Mouse (Mus musculus) lung, adult 2 months (tissue): ENCODE measurements at regions not wholly inside any gene's neighbourhood (a gene's known extent, or its start where the extent isn't known, plus 50 kb on each side); places are given as distances from the start of the nearest gene placed in this dataset.

Experiments used
- DNase-seq: peaks from one replicate; pipeline ENCODE4 v3.0.0; 2022
- H3K4me1 ChIP-seq: fragments of 200-500 bp; 2 replicates; pipeline ENCODE4 v1.6.1; 2011; ENCODE audit warnings: low read length; ENCODE audit not compliant: control insufficient read depth, insufficient read depth
- H3K4me3 ChIP-seq: fragments of 200-500 bp; replicated peaks from 2 replicates; pipeline ENCODE3; 2011; ENCODE audit warnings: low read depth, mild to moderate bottlenecking, control low read depth, low read length; ENCODE audit errors: extremely low read depth
- CTCF ChIP-seq: fragments of 200-500 bp; IDR thresholded peaks from 2 replicates; pipeline ENCODE4 v1.5.1; 2011; ENCODE audit warnings: mild to moderate bottlenecking, low read length, control low read depth; ENCODE audit not compliant: insufficient read depth
- POLR2A ChIP-seq: fragments of 200-500 bp; IDR thresholded peaks from 2 replicates; pipeline ENCODE4 v1.6.1; 2011; ENCODE audit warnings: low read depth, mild to moderate bottlenecking, control low read depth, low read length, borderline replicate concordance; ENCODE audit errors: extremely low read depth
- WGBS: fragments of 180-500 bp; shearing (Covaris S2); methylation state at CpG from one replicate; pipeline ENCODE4 v1.1.7; 2018; 5-methylcytosine and 5-hydroxymethylcytosine counted together

- Histone ChIP-seq H3K4me1 (no peaks in the 10 kb centered on the region), H3K4me3 (no peak overlapping the region)
- TF ChIP-seq POLR2A (no peak), CTCF (no peak)
- 85% methylated on average over 1 of the region's 1 CpGs for WGBS
- DNase-seq = no peak
Measured at GRCm38 (mm10) chr14:46512118-46512517, 121.6 kb upstream of the Bmp4 start.

GRCm38 (mm10) chr14:46508871-46509270 is 118.4 kb upstream of the Bmp4 start:
- WGBS = 85% methylated on average over 5 of the region's 5 CpGs
- no peak overlapping the region for H3K4me3 ChIP-seq
- TF ChIP-seq POLR2A (no peak), CTCF (no peak)
- no peaks in the 10 kb centered on the region for H3K4me1 ChIP-seq
- DNase-seq = no peak

GRCm38 (mm10) chr14:46505266-46505665 is 114.8 kb upstream of the Bmp4 start:
- TF ChIP-seq CTCF (0 out of 2 replicates have a peak, but pooled peaks have one; percentile 15), POLR2A (no peak)
- Histone ChIP-seq H3K4me3 (no peak overlapping the region), H3K4me1 (no peaks in the 10 kb centered on the region)
- WGBS = 84% methylated on average over 3 of the region's 3 CpGs
- DNase-seq = no peak

- TF ChIP-seq POLR2A (no peak), CTCF (no peak)
- H3K4me3 ChIP-seq = no peak overlapping the region
- no peaks in the 10 kb centered on the region for H3K4me1 ChIP-seq
- WGBS = 33% methylated on average over 9 of the region's 9 CpGs
- DNase-seq = no peak
Measured at GRCm38 (mm10) chr14:46491601-46492000, 101.1 kb upstream of the Bmp4 start.

GRCm38 (mm10) chr14:46491182-46491581 is 100.7 kb upstream of the Bmp4 start:
- Histone ChIP-seq H3K4me3 (no peak overlapping the region), H3K4me1 (no peaks in the 10 kb centered on the region)
- no peak for DNase-seq
- 37% methylated on average over 2 of the region's 2 CpGs for WGBS
- TF ChIP-seq POLR2A = no peak
- no peak for TF ChIP-seq CTCF

GRCm38 (mm10) chr14:46487551-46487950 is 97.1 kb upstream of the Bmp4 start:
- H3K4me3 ChIP-seq = no peak overlapping the region
- H3K4me1 ChIP-seq = no peaks in the 10 kb centered on the region
- no peak for TF ChIP-seq POLR2A
- TF ChIP-seq CTCF = no peak
- WGBS = 100% methylated on average over 1 of the region's 1 CpGs
- no peak for DNase-seq

GRCm38 (mm10) chr14:46480396-46480795 is 89.9 kb upstream of the Bmp4 start:
- no peak for TF ChIP-seq POLR2A
- no peak for TF ChIP-seq CTCF
- H3K4me1 ChIP-seq = no peaks in the 10 kb centered on the region
- DNase-seq = no peak
- 88% methylated on average over 7 of the region's 7 CpGs for WGBS
- no peak overlapping the region for H3K4me3 ChIP-seq

- TF ChIP-seq CTCF (no peak), POLR2A (no peak)
- no peak overlapping the region for H3K4me3 ChIP-seq
- 61% methylated on average over 1 of the region's 1 CpGs for WGBS
- no peaks in the 10 kb centered on the region for H3K4me1 ChIP-seq
- no peak for DNase-seq
Measured at GRCm38 (mm10) chr14:46475945-46476344, 85.5 kb upstream of the Bmp4 start.

GRCm38 (mm10) chr14:46462967-46463366 is 72.5 kb upstream of the Bmp4 start:
- peaks cover 2% of the 10 kb centered on the region; the same call in 1 of the 2 replicates for H3K4me1 ChIP-seq
- TF ChIP-seq CTCF (no peak), POLR2A (no peak)
- no peak for DNase-seq
- no peak overlapping the region for H3K4me3 ChIP-seq

- Histone ChIP-seq H3K4me3 (no peak overlapping the region), H3K4me1 (peaks cover 2% of the 10 kb centered on the region; the same call in 1 of the 2 replicates)
- no peak for DNase-seq
- TF ChIP-seq CTCF (no peak), POLR2A (no peak)
- 75% methylated on average over 4 of the region's 4 CpGs for WGBS
Measured at GRCm38 (mm10) chr14:46461960-46462359, 71.5 kb upstream of the Bmp4 start.

- no peaks in the 10 kb centered on the region; the same call in 1 of the 2 replicates for H3K4me1 ChIP-seq
- DNase-seq = peak; percentile 30
- WGBS = 46% methylated on average over 6 of the region's 6 CpGs
- no peak overlapping the region for H3K4me3 ChIP-seq
- no peak for TF ChIP-seq CTCF
- no peak for TF ChIP-seq POLR2A
Measured at GRCm38 (mm10) chr14:46454500-46454899, 64.0 kb upstream of the Bmp4 start.

GRCm38 (mm10) chr14:46441696-46442095 is 51.2 kb upstream of the Bmp4 start:
- TF ChIP-seq CTCF = no peak
- no peak for TF ChIP-seq POLR2A
- WGBS = 54% methylated on average over 6 of the region's 6 CpGs
- Histone ChIP-seq H3K4me1 (peaks cover 6% of the 10 kb centered on the region), H3K4me3 (no peak overlapping the region)
- DNase-seq = peak; percentile 52
